Mouse (Mus musculus) heart, embryonic 14.5 days (tissue): ENCODE results near the gene Dip2c. TPM values are rescaled to one million over a fixed set of nuclear protein-coding genes. Genes with fewer than 3 reads are reported as not detected.

Experiments
- ATAC-seq: fragments of 200-750 bp; cut with Nextera tagmentation; 2 replicates; pipeline ENCODE4 v1.8.0; 2017; ENCODE audit warnings: low read depth, moderate TSS enrichment; ENCODE audit not compliant: insufficient number of reproducible peaks, insufficient read depth, low FRiP score
- H3K27ac ChIP-seq, 2 experiments: fragments of 200-500 bp in 1 of 2; fragments of 300-500 bp in 1 of 2; sonication (generic) in 1 of 2; replicated peaks in 1 of 2; 2 replicates each; pipeline ENCODE4 v1.5.1; 2012 to 2014; ENCODE audit warnings: low read depth in 2 of 2, low read length in 2 of 2, control low read depth in 1 of 2, mild to moderate bottlenecking in 1 of 2, mixed read lengths in 1 of 2; ENCODE audit not compliant: control insufficient read depth in 1 of 2, insufficient read depth in 1 of 2
- H3K27me3 ChIP-seq: fragments of 300-500 bp; sonication (generic); 2 replicates; pipeline ENCODE4 v1.6.1; 2014; ENCODE audit warnings: mild to moderate bottlenecking, low read length, control low read depth; ENCODE audit not compliant: control insufficient read depth, insufficient read depth
- H3K36me3 ChIP-seq: fragments of 300-500 bp; sonication (generic); 2 replicates; pipeline ENCODE4 v1.6.1; 2014; ENCODE audit warnings: mild to moderate bottlenecking, control low read depth, low read length, mixed read lengths; ENCODE audit not compliant: control insufficient read depth, insufficient read depth
- H3K4me1 ChIP-seq, 2 experiments: fragments of 200-500 bp in 1 of 2; fragments of 300-500 bp in 1 of 2; sonication (generic) in 1 of 2; 2 replicates each; pipeline ENCODE4 v1.6.1; 2012 to 2014; ENCODE audit warnings: low read length in 2 of 2, control low read depth in 1 of 2, mixed read lengths in 1 of 2; ENCODE audit not compliant: control insufficient read depth in 2 of 2, insufficient read depth in 2 of 2
- H3K4me2 ChIP-seq: fragments of 300-500 bp; sonication (generic); 2 replicates; pipeline ENCODE4 v1.6.1; 2014; ENCODE audit warnings: mild to moderate bottlenecking, low read length
- H3K4me3 ChIP-seq, 2 experiments: fragments of 200-500 bp in 1 of 2; fragments of 300-500 bp in 1 of 2; sonication (generic) in 1 of 2; 2 replicates each; pipeline ENCODE4 v1.5.1; 2012 to 2014; ENCODE audit warnings: low read length in 2 of 2, mild to moderate bottlenecking in 2 of 2, control low read depth in 1 of 2, low read depth in 1 of 2, moderate library complexity in 1 of 2; ENCODE audit not compliant: control insufficient read depth in 1 of 2, insufficient read depth in 1 of 2
- H3K9ac ChIP-seq: fragments of 300-500 bp; sonication (generic); 2 replicates; pipeline ENCODE4 v1.6.1; 2014; ENCODE audit warnings: mild to moderate bottlenecking, low read length
- H3K9me3 ChIP-seq: fragments of 300-500 bp; sonication (generic); 2 replicates; pipeline ENCODE4 v1.6.1; 2016; ENCODE audit warnings: low read length, control low read depth; ENCODE audit not compliant: control insufficient read depth
- WGBS: fragments of 180-500 bp; shearing (Covaris S2); extraction: QIAGEN DNeasy Blood & Tissue Kit; methylation state at CpG from one replicate; pipeline ENCODE4 v1.1.7; 2014; 5-methylcytosine and 5-hydroxymethylcytosine counted together
- polyA plus RNA-seq: library from polyadenylated mRNA; unstranded; fragments of >200 nt; fragmentation: Nextera tagmentation; extraction: Ambion mirVana; gene quantifications from 2 replicates; pipeline ENCODE4 v1.2.1, GENCODE M21; 2014

The Dip2c gene
- polyA plus RNA-seq, 1 experiment from 2014 or later = 11.0 TPM

- no peak for ATAC-seq
- H3K27ac ChIP-seq = peak overlapping the region; percentile 25 to 80
These were observed 228.0 kb downstream of the Dip2c start for GRCm38 (mm10) chr13:9504118-9504856.

GRCm38 (mm10) chr13:9538556-9538955 lies 262.2 kb downstream of the Dip2c start:
- Histone ChIP-seq H3K4me3 (no peak overlapping the region), H3K9me3 (no peaks in the 10 kb centered on the region), H3K4me2 (no peak overlapping the region), H3K27ac (no peak overlapping the region), H3K27me3 (no peaks in the 10 kb centered on the region), H3K9ac (no peak overlapping the region), H3K36me3 (peaks cover 11% of the 10 kb centered on the region; the same call in 1 of the 2 replicates), H3K4me1 (no peaks in the 10 kb centered on the region)
- no peak for ATAC-seq

More at GRCm38 (mm10) chr13:9504118-9504856, 228.0 kb downstream of the Dip2c start:
- peak overlapping the region; percentile 37 for H3K4me2 ChIP-seq
- H3K27me3 ChIP-seq = no peaks in the 10 kb centered on the region
- no peaks in the 10 kb centered on the region for H3K9me3 ChIP-seq
- 23% methylated on average over 6 of the region's 6 CpGs for WGBS
- H3K9ac ChIP-seq = peak overlapping the region; percentile 27; the same call in 1 of the 2 replicates
- no peaks in the 10 kb centered on the region for H3K36me3 ChIP-seq
- H3K4me3 ChIP-seq = no peak overlapping the region
- peaks cover 0 to 3% of the 10 kb centered on the region in 2 experiments; a peak in 2 of 4 replicates for H3K4me1 ChIP-seq

GRCm38 (mm10) chr13:9547698-9548344 lies 271.5 kb downstream of the Dip2c start:
- WGBS = 11% methylated on average over 9 of the region's 9 CpGs
- Histone ChIP-seq H3K4me3 (no peak overlapping the region), H3K27ac (no peak overlapping the region), H3K9me3 (no peaks in the 10 kb centered on the region), H3K36me3 (0 out of 2 replicates have a peak, but pooled peaks cover 12% of the 10 kb centered on the region), H3K9ac (no peak overlapping the region), H3K4me1 (peaks cover 4 to 5% of the 10 kb centered on the region in 2 experiments), H3K27me3 (no peaks in the 10 kb centered on the region), H3K4me2 (0 out of 2 replicates have a peak overlapping the region, but pooled peaks have one; percentile 32)
- ATAC-seq = no peak

- no peak for ATAC-seq
- Histone ChIP-seq H3K4me2 (no peak overlapping the region), H3K27me3 (no peaks in the 10 kb centered on the region), H3K9ac (no peak overlapping the region), H3K9me3 (no peaks in the 10 kb centered on the region), H3K36me3 (peaks cover 9% of the 10 kb centered on the region), H3K4me1 (0 out of 4 replicates have a peak, but pooled peaks cover 0 to 3% of the 10 kb centered on the region in 2 experiments), H3K4me3 (no peak overlapping the region), H3K27ac (no peak overlapping the region)
- 88% methylated on average over 1 of the region's 1 CpGs for WGBS
These were observed 285.8 kb downstream of the Dip2c start for GRCm38 (mm10) chr13:9562099-9562498.

DNA sequence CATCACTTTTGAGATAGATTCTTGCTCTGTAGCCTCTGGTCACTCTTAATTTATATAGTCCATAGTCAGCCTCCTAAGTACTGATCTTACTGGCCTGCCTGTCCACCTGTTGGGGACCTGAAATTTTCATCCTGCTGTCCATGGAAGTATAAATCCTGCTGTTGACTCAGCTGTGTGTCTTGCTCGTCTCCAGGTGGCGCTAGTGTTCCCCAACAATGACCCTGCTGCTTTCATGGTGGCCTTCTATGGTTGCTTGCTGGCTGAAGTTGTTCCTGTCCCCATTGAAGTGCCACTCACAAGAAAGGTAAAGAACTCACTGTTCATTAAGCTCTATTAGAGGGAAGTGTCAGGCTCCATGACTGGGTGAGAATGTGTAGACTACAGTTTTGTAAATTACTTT lies 286.6 kb downstream of the Dip2c start:
- ATAC-seq = no peak
- H3K4me3 ChIP-seq = no peak overlapping the region
- 9% methylated on average over 2 of the region's 2 CpGs for WGBS

DNA sequence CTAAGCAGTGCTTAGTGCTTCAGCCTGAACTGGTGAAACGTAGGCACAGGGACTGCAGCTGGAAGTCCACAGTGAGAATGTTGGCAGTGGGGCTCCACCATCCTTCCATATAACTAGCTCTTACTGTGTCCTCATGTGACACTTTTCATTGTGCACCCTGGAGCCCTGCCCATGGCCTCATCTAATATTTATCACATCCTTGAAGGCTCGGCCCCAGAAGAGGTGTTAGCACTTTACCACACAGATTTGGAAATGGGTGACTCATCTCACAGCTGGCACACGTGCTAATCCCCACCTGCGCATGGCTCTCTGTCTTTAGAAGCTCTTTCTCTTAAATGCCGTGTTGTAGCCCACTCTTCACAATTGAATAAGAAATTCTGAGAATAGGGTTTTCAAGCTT lies 292.5 kb downstream of the Dip2c start:
- no peak for ATAC-seq
- Histone ChIP-seq H3K36me3 (peaks cover 34% of the 10 kb centered on the region), H3K4me2 (no peak overlapping the region), H3K27me3 (no peaks in the 10 kb centered on the region), H3K27ac (no peak overlapping the region), H3K4me1 (0 out of 4 replicates have a peak, but pooled peaks cover 0 to 3% of the 10 kb centered on the region in 2 experiments), H3K9me3 (no peaks in the 10 kb centered on the region), H3K4me3 (no peak overlapping the region), H3K9ac (no peak overlapping the region)
- 69% methylated on average over 5 of the region's 5 CpGs for WGBS

More for the DNA sequence above, 286.6 kb downstream of the Dip2c start:
- Histone ChIP-seq H3K27me3 (no peaks in the 10 kb centered on the region), H3K27ac (no peak overlapping the region), H3K36me3 (peaks cover 14% of the 10 kb centered on the region), H3K9ac (no peak overlapping the region), H3K9me3 (no peaks in the 10 kb centered on the region), H3K4me2 (no peak overlapping the region), H3K4me1 (0 out of 4 replicates have a peak, but pooled peaks cover 0 to 3% of the 10 kb centered on the region in 2 experiments)

- Histone ChIP-seq H3K27ac (no peak overlapping the region), H3K4me2 (no peak overlapping the region), H3K4me1 (no peaks in the 10 kb centered on the region), H3K27me3 (no peaks in the 10 kb centered on the region), H3K4me3 (no peak overlapping the region), H3K9ac (no peak overlapping the region), H3K9me3 (no peaks in the 10 kb centered on the region), H3K36me3 (peaks cover 26% of the 10 kb centered on the region)
- ATAC-seq = no peak
- 79% methylated on average over 4 of the region's 4 CpGs for WGBS
These were observed 300.4 kb downstream of the Dip2c start for GRCm38 (mm10) chr13:9576686-9577085.
